Mouse (Mus musculus) thymus, adult 2 months (tissue): ENCODE measurements around the gene Cdk10.

Experiments used
- CTCF ChIP-seq: fragments of 200-500 bp; IDR thresholded peaks from 2 replicates; pipeline ENCODE4 v1.5.1; 2012; ENCODE audit warnings: mild to moderate bottlenecking, control low read depth, low read length, moderate library complexity, borderline replicate concordance; ENCODE audit not compliant: control insufficient read depth, poor library complexity, insufficient read depth; ENCODE audit errors: extremely low read depth
- POLR2A ChIP-seq: fragments of 200-500 bp; IDR thresholded peaks from 2 replicates; pipeline ENCODE4 v1.6.1; 2012; ENCODE audit warnings: mild to moderate bottlenecking, low read length, control low read depth, moderate library complexity; ENCODE audit not compliant: control insufficient read depth, poor library complexity, insufficient read depth; ENCODE audit errors: extremely low read depth

GRCm38 (mm10) chr8:123181391-123181790 is 43.3 kb upstream of the Cdk10 start:
- no peak for TF ChIP-seq POLR2A
- TF ChIP-seq CTCF = no peak
